Mouse (Mus musculus) left cerebral cortex, adult 18-20 months (tissue): Measurements from ENCODE around the gene Ppm1j. TPM values are rescaled to one million over a fixed set of nuclear protein-coding genes. Genes with fewer than 3 reads are reported as not detected.
"Not testable (repeated sequence)": the region's sequence is repeated elsewhere in the genome, so short reads cannot be mapped to it uniquely, and the experiment has no call there.

Source experiments
- DNase-seq, 2 experiments: peaks; one replicate each; pipeline ENCODE4 v3.0.0; 2021 to 2022; ENCODE audit warnings: low spot score in 2 of 2, mixed read lengths in 1 of 2
- total RNA-seq, 2 experiments: library from RNA; stranded (reverse); gene quantifications; 2 replicates each; pipeline ENCODE4 v1.2.3; 2021

Ppm1j gene
- total RNA-seq, 2 experiments from 2014 or later, result 0.70 to 1.4 TPM

- no peak for DNase-seq
Observed at GRCm38 (mm10) chr3:104811752-104812151, 30.9 kb downstream of the Ppm1j start.

GRCm38 (mm10) chr3:104812254-104812653 is 31.4 kb downstream of the Ppm1j start:
- DNase-seq, result no peak

- DNase-seq, result not testable (repeated sequence)
Observed at GRCm38 (mm10) chr3:104813227-104813626, 32.4 kb downstream of the Ppm1j start.

- DNase-seq, result no peak
Observed at GRCm38 (mm10) chr3:104814746-104815145, 33.9 kb downstream of the Ppm1j start.

GRCm38 (mm10) chr3:104815346-104815745 is 34.5 kb downstream of the Ppm1j start:
- DNase-seq, result no peak

GRCm38 (mm10) chr3:104816130-104816529 is 35.3 kb downstream of the Ppm1j start:
- DNase-seq, result no peak

GRCm38 (mm10) chr3:104817481-104817990 is 36.7 kb downstream of the Ppm1j start:
- DNase-seq, result peak; percentile 23 to 48

GRCm38 (mm10) chr3:104817991-104818748 is 37.3 kb downstream of the Ppm1j start, which contains the start of gene Mov10:
Gene Mov10 (minus strand): TSS chr3:104818563.
- DNase-seq, result peak; percentile 13 to 38

- no peak for DNase-seq
Observed at GRCm38 (mm10) chr3:104818749-104819134, 37.9 kb downstream of the Ppm1j start.

GRCm38 (mm10) chr3:104820426-104820825 is 39.6 kb downstream of the Ppm1j start:
- DNase-seq, result no peak

GRCm38 (mm10) chr3:104822413-104822812 is 41.6 kb downstream of the Ppm1j start:
- DNase-seq, result no peak

Other genes with a start within 250 kb of the Ppm1j start
- 10 to 100 TPM; 18.2 to 20.3 TPM for gene Slc16a1, start 142.4 kb upstream of the Ppm1j start, total RNA-seq
- gene Fam19a3, start 784 bp downstream of the Ppm1j start, total RNA-seq, result under 1 TPM; 0.12 to 0.45 TPM
- gene Rhoc, start 7.3 kb downstream of the Ppm1j start, total RNA-seq, result 10 to 100 TPM; 31.7 to 31.8 TPM
- gene Mov10, start 37.5 kb downstream of the Ppm1j start, total RNA-seq, result 10 to 100 TPM in 1 of 2 experiments, 1 to 10 TPM in 1; 9.1 to 10.5 TPM
- gene St7l, start 82.9 kb downstream of the Ppm1j start, total RNA-seq, result 10 to 100 TPM; 32.7 to 36.4 TPM
- gene Capza1, start 83.4 kb downstream of the Ppm1j start, total RNA-seq, result 10 to 100 TPM; 29.2 to 40.3 TPM
- gene Wnt2b, start 180.9 kb downstream of the Ppm1j start, total RNA-seq, result 1 to 10 TPM; 2.4 to 3.2 TPM